Mouse (Mus musculus) forebrain, embryonic 13.5 days (tissue): ENCODE data around the gene Pink1. TPM values are rescaled to one million over a fixed set of nuclear protein-coding genes. Genes with fewer than 3 reads are reported as not detected.
"Not testable (repeated sequence)": the region's sequence is repeated elsewhere in the genome, so short reads cannot be mapped to it uniquely, and the experiment has no call there.

Experiments
- ATAC-seq: fragments of 200-750 bp; cut with Nextera tagmentation; 2 replicates; pipeline ENCODE4 v1.8.0; 2017
- H3K27ac ChIP-seq: fragments of 300-500 bp; sonication (generic); 2 replicates; pipeline ENCODE4 v1.5.1; 2015; ENCODE audit warnings: inconsistent platforms, mild to moderate bottlenecking, moderate library complexity
- H3K27me3 ChIP-seq: fragments of 300-500 bp; sonication (generic); 2 replicates; pipeline ENCODE4 v1.6.1; 2015; ENCODE audit warnings: mild to moderate bottlenecking, inconsistent platforms
- H3K36me3 ChIP-seq: fragments of 300-500 bp; sonication (generic); 2 replicates; pipeline ENCODE4 v1.6.1; 2015; ENCODE audit warnings: mild to moderate bottlenecking, inconsistent platforms; ENCODE audit not compliant: poor library complexity, severe bottlenecking
- H3K4me1 ChIP-seq: fragments of 300-500 bp; sonication (generic); 2 replicates; pipeline ENCODE4 v1.6.1; 2015; ENCODE audit warnings: inconsistent platforms
- H3K4me2 ChIP-seq: fragments of 300-500 bp; sonication (generic); 2 replicates; pipeline ENCODE4 v1.6.1; 2015; ENCODE audit warnings: inconsistent platforms, mild to moderate bottlenecking, moderate library complexity
- H3K4me3 ChIP-seq: fragments of 300-500 bp; sonication (generic); 2 replicates; pipeline ENCODE4 v1.5.1; 2015; ENCODE audit warnings: mild to moderate bottlenecking, inconsistent platforms
- H3K9ac ChIP-seq: fragments of 300-500 bp; sonication (generic); 2 replicates; pipeline ENCODE4 v1.6.1; 2015; ENCODE audit warnings: mild to moderate bottlenecking, inconsistent platforms
- H3K9me3 ChIP-seq: fragments of 300-500 bp; sonication (generic); replicated peaks from 2 replicates; pipeline ENCODE4 v1.6.1; 2016; ENCODE audit warnings: inconsistent platforms
- WGBS: fragments of 180-500 bp; shearing (Covaris S2); methylation state at CpG from one replicate; pipeline ENCODE4 v1.1.7; 2015; 5-methylcytosine and 5-hydroxymethylcytosine counted together
- polyA plus RNA-seq: library from polyadenylated mRNA; unstranded; fragments of >200 nt; fragmentation: Nextera tagmentation; extraction: Ambion mirVana; gene quantifications from 2 replicates; pipeline ENCODE4 v1.2.1, GENCODE M21; 2015

The Pink1 gene
- polyA plus RNA-seq, 1 experiment from 2014 or later: 64.2 TPM

GRCm38 (mm10) chr4:138339963-138340362, 13.9 kb upstream of the Pink1 start:
- ATAC-seq: no peak
- Histone ChIP-seq H3K4me1 (no peaks in the 10 kb centered on the region), H3K9me3 (no peaks in the 10 kb centered on the region), H3K4me3 (no peak overlapping the region), H3K4me2 (no peak overlapping the region), H3K36me3 (no peaks in the 10 kb centered on the region), H3K9ac (no peak overlapping the region), H3K27me3 (no peaks in the 10 kb centered on the region), H3K27ac (no peak overlapping the region)
- WGBS: 28% methylated on average over 4 of the region's 4 CpGs

GRCm38 (mm10) chr4:138337341-138337740, 11.2 kb upstream of the Pink1 start:
- Histone ChIP-seq H3K4me3 (no peak overlapping the region), H3K27me3 (no peaks in the 10 kb centered on the region), H3K36me3 (no peaks in the 10 kb centered on the region), H3K4me2 (no peak overlapping the region), H3K9ac (no peak overlapping the region), H3K4me1 (no peaks in the 10 kb centered on the region), H3K27ac (no peak overlapping the region), H3K9me3 (no peaks in the 10 kb centered on the region)
- 82% methylated on average over 9 of the region's 9 CpGs for WGBS
- no peak for ATAC-seq

GRCm38 (mm10) chr4:138336876-138337275, 10.8 kb upstream of the Pink1 start:
- Histone ChIP-seq H3K27me3 (no peaks in the 10 kb centered on the region), H3K9ac (no peak overlapping the region), H3K4me3 (no peak overlapping the region), H3K36me3 (no peaks in the 10 kb centered on the region), H3K27ac (no peak overlapping the region), H3K9me3 (no peaks in the 10 kb centered on the region), H3K4me1 (no peaks in the 10 kb centered on the region), H3K4me2 (no peak overlapping the region)
- no peak for ATAC-seq
- 75% methylated on average over 5 of the region's 5 CpGs for WGBS

- Histone ChIP-seq H3K36me3 (no peaks in the 10 kb centered on the region), H3K9me3 (no peaks in the 10 kb centered on the region), H3K4me2 (no peak overlapping the region), H3K4me1 (no peaks in the 10 kb centered on the region), H3K9ac (no peak overlapping the region), H3K4me3 (no peak overlapping the region), H3K27ac (no peak overlapping the region), H3K27me3 (peaks cover 10% of the 10 kb centered on the region)
- WGBS: 91% methylated on average over 6 of the region's 6 CpGs
- no peak for ATAC-seq
Observed at GRCm38 (mm10) chr4:138335648-138336047, 9.5 kb upstream of the Pink1 start.

- Histone ChIP-seq H3K36me3 (no peaks in the 10 kb centered on the region), H3K4me3 (no peak overlapping the region), H3K4me2 (no peak overlapping the region), H3K27ac (no peak overlapping the region), H3K4me1 (no peaks in the 10 kb centered on the region), H3K9ac (no peak overlapping the region), H3K27me3 (peaks cover 16% of the 10 kb centered on the region), H3K9me3 (no peaks in the 10 kb centered on the region)
- ATAC-seq: no peak
- WGBS: 85% methylated on average over 12 of the region's 12 CpGs
Observed at GRCm38 (mm10) chr4:138335036-138335435, 8.9 kb upstream of the Pink1 start.

- 87% methylated on average over 4 of the region's 4 CpGs for WGBS
- no peak for ATAC-seq
- Histone ChIP-seq H3K36me3 (no peaks in the 10 kb centered on the region), H3K4me1 (no peaks in the 10 kb centered on the region), H3K27ac (no peak overlapping the region), H3K4me2 (no peak overlapping the region), H3K9me3 (no peaks in the 10 kb centered on the region), H3K27me3 (peaks cover 16% of the 10 kb centered on the region), H3K9ac (no peak overlapping the region), H3K4me3 (no peak overlapping the region)
Observed at GRCm38 (mm10) chr4:138333135-138333534, 7.0 kb upstream of the Pink1 start.

- WGBS: 81% methylated on average over 9 of the region's 9 CpGs
Observed at GRCm38 (mm10) chr4:138331647-138332046, 5.5 kb upstream of the Pink1 start.

GRCm38 (mm10) chr4:138330264-138330671, 4.2 kb upstream of the Pink1 start:
- no peak for ATAC-seq
- H3K4me3 ChIP-seq: no peak overlapping the region
- no peaks in the 10 kb centered on the region for H3K9me3 ChIP-seq
- no peaks in the 10 kb centered on the region for H3K36me3 ChIP-seq
- peaks cover 2% of the 10 kb centered on the region; the same call in 1 of the 2 replicates for H3K4me1 ChIP-seq
- WGBS: 18% methylated on average over 15 of the region's 15 CpGs
- H3K4me2 ChIP-seq: 0 out of 2 replicates have a peak overlapping the region, but pooled peaks have one; percentile 1
- no peak overlapping the region for H3K27ac ChIP-seq
- no peak overlapping the region for H3K9ac ChIP-seq
- peaks cover 16% of the 10 kb centered on the region for H3K27me3 ChIP-seq

More at GRCm38 (mm10) chr4:138331647-138332046, 5.5 kb upstream of the Pink1 start:
- no peak overlapping the region for H3K4me2 ChIP-seq
- H3K4me3 ChIP-seq: no peak overlapping the region
- H3K27me3 ChIP-seq: peaks cover 16% of the 10 kb centered on the region
- no peaks in the 10 kb centered on the region for H3K36me3 ChIP-seq
- no peak overlapping the region for H3K27ac ChIP-seq
- no peaks in the 10 kb centered on the region for H3K9me3 ChIP-seq
- H3K4me1 ChIP-seq: no peaks in the 10 kb centered on the region
- no peak for ATAC-seq
- H3K9ac ChIP-seq: no peak overlapping the region

- no peak overlapping the region for H3K9ac ChIP-seq
- peaks cover 17% of the 10 kb centered on the region for H3K4me1 ChIP-seq
- H3K4me3 ChIP-seq: peak overlapping the region; percentile 34
- no peaks in the 10 kb centered on the region for H3K9me3 ChIP-seq
- peaks cover 16% of the 10 kb centered on the region for H3K27me3 ChIP-seq
- no peak for ATAC-seq
- H3K4me2 ChIP-seq: peak overlapping the region; percentile 55
- no peak overlapping the region for H3K27ac ChIP-seq
- WGBS: 71% methylated on average over 7 of the region's 7 CpGs
- no peaks in the 10 kb centered on the region for H3K36me3 ChIP-seq
Observed at GRCm38 (mm10) chr4:138327891-138328470, 1.9 kb upstream of the Pink1 start.

GRCm38 (mm10) chr4:138327155-138327554, 1.0 kb upstream of the Pink1 start:
- ATAC-seq, H3K9ac ChIP-seq, H3K36me3 ChIP-seq, H3K9me3 ChIP-seq, H3K4me3 ChIP-seq, H3K4me2 ChIP-seq, H3K27ac ChIP-seq: not testable (repeated sequence)
- peaks cover 25% of the 10 kb centered on the region for H3K4me1 ChIP-seq
- peaks cover 16% of the 10 kb centered on the region for H3K27me3 ChIP-seq
- 59% methylated on average over 9 of the region's 12 CpGs for WGBS

GRCm38 (mm10) chr4:138325466-138326076, 536 bp downstream of the Pink1 start:
- Histone ChIP-seq H3K9me3 (no peaks in the 10 kb centered on the region), H3K9ac (peak overlapping the region; percentile 88), H3K36me3 (no peaks in the 10 kb centered on the region), H3K27me3 (peaks cover 6% of the 10 kb centered on the region; the same call in 1 of the 2 replicates), H3K4me2 (peak overlapping the region; percentile 70), H3K4me1 (peaks cover 25% of the 10 kb centered on the region), H3K4me3 (peak overlapping the region; percentile 86), H3K27ac (peak overlapping the region; percentile 96)
- WGBS: under 1% methylated on average over 45 of the region's 45 CpGs
- ATAC-seq: peak; percentile 86

- ATAC-seq: no peak
- no peak overlapping the region for H3K27ac ChIP-seq
- no peak overlapping the region for H3K4me3 ChIP-seq
- H3K9me3 ChIP-seq: no peaks in the 10 kb centered on the region
- 96% methylated on average over 3 of the region's 3 CpGs for WGBS
- 0 out of 2 replicates have a peak, but pooled peaks cover 4% of the 10 kb centered on the region for H3K36me3 ChIP-seq
- peaks cover 25% of the 10 kb centered on the region for H3K4me1 ChIP-seq
- H3K4me2 ChIP-seq: no peak overlapping the region
- H3K27me3 ChIP-seq: no peaks in the 10 kb centered on the region
- no peak overlapping the region for H3K9ac ChIP-seq
Observed at GRCm38 (mm10) chr4:138324451-138324850, 1.7 kb downstream of the Pink1 start.
